Comparison of ENCODE assay signal across 8 mouse cellular contexts in genomic region chr7:49762605-49763004, GRCm38 (mm10). TPM values are rescaled to one million over a fixed set of nuclear protein-coding genes. Genes with fewer than 3 reads are reported as not detected.
A peak's percentile ranks its signal among the peaks of the same experiment; 100 is the strongest.
DNase-seq lines count a peak whose midpoint lies in the region; ATAC-seq and TF ChIP-seq lines count a peak whose summit lies in the region.

No protein-coding gene starts in this region.

- H3K27me3 ChIP-seq in E14TG2a.4 (ENCODE audit: insufficient read depth, low read length): peaks cover 36% of the 10 kb centered on the region
- no peaks in the 10 kb centered on the region for H3K27me3 ChIP-seq in liver, embryonic 16.5 days (ENCODE audit: control insufficient read depth, insufficient read depth, low read depth, low read length)
- H3K27me3 ChIP-seq in forebrain, embryonic 11.5 days (ENCODE audit: control insufficient read depth, insufficient read depth, low read length): peaks cover 32% of the 10 kb centered on the region
- H3K27me3 ChIP-seq in hindbrain, embryonic 14.5 days (ENCODE audit: control insufficient read depth, insufficient read depth, low read length): peaks cover 52% of the 10 kb centered on the region

- peak overlapping the region; percentile 50 for H3K4me2 ChIP-seq in liver, embryonic 16.5 days (ENCODE audit: low read depth, low read length)
- H3K4me2 ChIP-seq in forebrain, embryonic 11.5 days (ENCODE audit: low read depth, low read length, severe bottlenecking): no peak overlapping the region
- no peak overlapping the region for H3K4me2 ChIP-seq in hindbrain, embryonic 14.5 days (replicated peaks)

- H3K36me3 ChIP-seq in E14TG2a.4 (ENCODE audit: insufficient read depth, low read length): no peaks in the 10 kb centered on the region
- H3K36me3 ChIP-seq in liver, embryonic 16.5 days (ENCODE audit: control insufficient read depth, insufficient read depth): peaks cover 13% of the 10 kb centered on the region
- H3K36me3 ChIP-seq in forebrain, embryonic 11.5 days (ENCODE audit: control insufficient read depth, insufficient read depth, low read length): no peaks in the 10 kb centered on the region
- H3K36me3 ChIP-seq in hindbrain, embryonic 14.5 days (replicated peaks; ENCODE audit: control insufficient read depth, insufficient read depth): no peaks in the 10 kb centered on the region

- peaks cover 46% of the 10 kb centered on the region for H3K4me1 ChIP-seq in E14TG2a.4 (replicated peaks; ENCODE audit: low read depth, low read length)
- peaks cover 2% of the 10 kb centered on the region; the same call in 1 of the 2 replicates for H3K4me1 ChIP-seq in cortical plate, adult 2 months (ENCODE audit: control insufficient read depth, insufficient read depth, low read length)
- peaks cover 56% of the 10 kb centered on the region for H3K4me1 ChIP-seq in liver, embryonic 16.5 days (ENCODE audit: control insufficient read depth, low read depth, low read length)
- H3K4me1 ChIP-seq in forebrain, embryonic 11.5 days (replicated peaks; ENCODE audit: control insufficient read depth, insufficient read depth, low read length): 0 out of 2 replicates have a peak, but pooled peaks cover 2% of the 10 kb centered on the region
- H3K4me1 ChIP-seq in hindbrain, embryonic 14.5 days (replicated peaks; ENCODE audit: control insufficient read depth, insufficient read depth, low read length): 0 out of 2 replicates have a peak, but pooled peaks cover 2% of the 10 kb centered on the region

- H3K9me3 ChIP-seq in E14TG2a.4 (ENCODE audit: low read length): no peaks in the 10 kb centered on the region
- no peaks in the 10 kb centered on the region for H3K9me3 ChIP-seq in liver, embryonic 16.5 days (replicated peaks; ENCODE audit: control insufficient read depth, low read length)
- peaks cover 2% of the 10 kb centered on the region; the same call in 1 of the 2 replicates for H3K9me3 ChIP-seq in forebrain, embryonic 11.5 days (ENCODE audit: control insufficient read depth, low read length)
- 0 out of 2 replicates have a peak, but pooled peaks cover 5% of the 10 kb centered on the region for H3K9me3 ChIP-seq in hindbrain, embryonic 14.5 days (ENCODE audit: control insufficient read depth, low read length)

- ATAC-seq in liver, embryonic 16.5 days (ENCODE audit: low read depth): peak; percentile 58
- no peak for ATAC-seq in forebrain, embryonic 11.5 days (replicated peaks; ENCODE audit: low FRiP score)
- no peak; the same call in 1 of the 2 replicates for ATAC-seq in hindbrain, embryonic 14.5 days (ENCODE audit: low FRiP score)

- TF ChIP-seq CTCF in gastrocnemius, adult 2 months (IDR thresholded peaks at IDR 0.05): no peak
- TF ChIP-seq CTCF in E14TG2a.4 (conservative IDR thresholded peaks at IDR 0.05; ENCODE audit: low read length): no peak
- no peak for TF ChIP-seq CTCF in cortical plate, adult 2 months (IDR thresholded peaks at IDR 0.05; ENCODE audit: extremely low read depth, insufficient read depth, low read length)

- no peak overlapping the region for H3K4me3 ChIP-seq in gastrocnemius, adult 2 months
- 0 out of 2 replicates have a peak overlapping the region, but pooled peaks have one; percentile 13 for H3K4me3 ChIP-seq in E14TG2a.4 (replicated peaks; ENCODE audit: low read length)
- H3K4me3 ChIP-seq in cortical plate, adult 2 months (ENCODE audit: insufficient read depth, low read length): no peak overlapping the region
- H3K4me3 ChIP-seq in liver, embryonic 16.5 days (ENCODE audit: low read depth, low read length): peak overlapping the region; percentile 17; the same call in 1 of the 2 replicates
- no peak overlapping the region for H3K4me3 ChIP-seq in forebrain, embryonic 11.5 days (ENCODE audit: low read depth, low read length)
- no peak overlapping the region for H3K4me3 ChIP-seq in hindbrain, embryonic 14.5 days (replicated peaks; ENCODE audit: low read length)

- intact Hi-C loops in gastrocnemius, adult 2 months (cut with DNase I): no loop called here
- intact Hi-C loops in gastrocnemius, postnatal 36 days (cut with DNase I): no loop called here

- no peak overlapping the region for H3K27ac ChIP-seq in gastrocnemius, adult 2 months
- H3K27ac ChIP-seq in cortical plate, adult 2 months (ENCODE audit: insufficient read depth, low read length): 0 out of 2 replicates have a peak overlapping the region, but pooled peaks have one; percentile 1
- H3K27ac ChIP-seq in liver, embryonic 16.5 days (ENCODE audit: low read length): peak overlapping the region; percentile 94
- no peak overlapping the region for H3K27ac ChIP-seq in forebrain, embryonic 11.5 days (ENCODE audit: low read depth, low read length)
- no peak overlapping the region for H3K27ac ChIP-seq in hindbrain, embryonic 14.5 days

- H3K9ac ChIP-seq in liver, embryonic 16.5 days (ENCODE audit: low read depth, low read length): peak overlapping the region; percentile 47; the same call in 1 of the 2 replicates
- no peak overlapping the region for H3K9ac ChIP-seq in forebrain, embryonic 11.5 days (ENCODE audit: low read length)
- H3K9ac ChIP-seq in hindbrain, embryonic 14.5 days: no peak overlapping the region

- DNase-seq in gastrocnemius, adult 2 months: peak; percentile 44
- no peak for DNase-seq in gastrocnemius, postnatal 36 days
- no peak for DNase-seq in forebrain, embryonic 11.5 days (ENCODE audit: low spot score)
- no peak for DNase-seq in hindbrain, embryonic 14.5 days (ENCODE audit: low spot score)
- no peak for DNase-seq in ovary, postnatal 36 days (ENCODE audit: low spot score)

- TF ChIP-seq POLR2A in cortical plate, adult 2 months (IDR thresholded peaks at IDR 0.05; ENCODE audit: extremely low read depth, insufficient read depth, low read length): 0 out of 2 replicates have a peak, but pooled peaks have one; percentile 30

- 62% methylated on average over 13 of the region's 13 CpGs for WGBS in liver, embryonic 16.5 days (ENCODE audit: insufficient replicate concordance)
- 76% methylated on average over 13 of the region's 13 CpGs for WGBS in forebrain, embryonic 11.5 days
- WGBS in hindbrain, embryonic 14.5 days: 67% methylated on average over 13 of the region's 13 CpGs

RNA-seq across cellular contexts. Expression of gene Htatip2, which starts 3.7 kb away (rescaled TPM):
- 1 to 10 TPM; 3.9 to 4.0 TPM for total RNA-seq in gastrocnemius, adult 2 months (2021)
- 1 to 10 TPM; 2.5 to 3.6 TPM for total RNA-seq in gastrocnemius, postnatal 36 days (2021)
- polyA plus RNA-seq in cortical plate, adult 2 months (2012; rRNA removed): 15.8 and 16.3 TPM in 2 replicates
- 31.9 and 32.0 TPM in 2 replicates for polyA plus RNA-seq in liver, embryonic 16.5 days (2015; fragmentation: Nextera tagmentation; extraction: Ambion mirVana)
- 2.5 and 3.0 TPM in 2 replicates for polyA plus RNA-seq in forebrain, embryonic 11.5 days (2014; fragmentation: Nextera tagmentation; extraction: Ambion mirVana)
- 3.0 and 3.5 TPM in 2 replicates for polyA plus RNA-seq in hindbrain, embryonic 14.5 days (2014; fragmentation: Nextera tagmentation; extraction: Ambion mirVana)

RNA-seq across cellular contexts. Expression of gene Prmt3, which starts 15.5 kb away (rescaled TPM):
- 10 to 100 TPM; 11.1 to 13.2 TPM for total RNA-seq in gastrocnemius, adult 2 months (2021)
- 10 to 100 TPM; 11.1 to 12.0 TPM for total RNA-seq in gastrocnemius, postnatal 36 days (2021)
- 28.0 and 28.7 TPM in 2 replicates for polyA plus RNA-seq in cortical plate, adult 2 months (2012; rRNA removed)
- polyA plus RNA-seq in liver, embryonic 16.5 days (2015; fragmentation: Nextera tagmentation; extraction: Ambion mirVana): 15.6 and 18.2 TPM in 2 replicates
- polyA plus RNA-seq in forebrain, embryonic 11.5 days (2014; fragmentation: Nextera tagmentation; extraction: Ambion mirVana): 63.8 and 63.9 TPM in 2 replicates
- 51.2 and 57.0 TPM in 2 replicates for polyA plus RNA-seq in hindbrain, embryonic 14.5 days (2014; fragmentation: Nextera tagmentation; extraction: Ambion mirVana)

Comparison
In these comparisons a context has a peak if more than half of its experiments do, and no peak if none do; other contexts are left out.
1. H3K27ac ChIP-seq: peak in cortical plate, adult 2 months (single experiment) and liver, embryonic 16.5 days (single experiment); none in gastrocnemius, adult 2 months (single experiment), forebrain, embryonic 11.5 days (single experiment) and hindbrain, embryonic 14.5 days (single experiment).
2. H3K4me3 ChIP-seq: peak in E14TG2a.4 (single experiment) and liver, embryonic 16.5 days (single experiment); none in gastrocnemius, adult 2 months (single experiment), cortical plate, adult 2 months (single experiment), forebrain, embryonic 11.5 days (single experiment) and hindbrain, embryonic 14.5 days (single experiment).